Mouse (Mus musculus) myocyte (in vitro differentiated cells): ENCODE data around the gene H1foo. TPM values are rescaled to one million over a fixed set of nuclear protein-coding genes. Genes with fewer than 3 reads are reported as not detected.

Experiments used
- H3K27me3 ChIP-seq: one replicate; pipeline ENCODE4 v1.6.1; 2011; ENCODE audit not compliant: control insufficient read depth, insufficient read depth, insufficient read length
- H3K36me3 ChIP-seq: one replicate; pipeline ENCODE4 v1.6.1; 2011; ENCODE audit not compliant: control insufficient read depth, insufficient read depth
- H3K4me2 ChIP-seq: one replicate; pipeline ENCODE4 v1.6.1; 2011; ENCODE audit warnings: low read depth, control low read depth
- H3K4me3 ChIP-seq: one replicate; pipeline ENCODE4 v1.5.1; 2011; ENCODE audit warnings: mild to moderate bottlenecking, control low read depth, moderate library complexity
- H3K79me2 ChIP-seq: one replicate; pipeline ENCODE4 v1.6.1; 2011; ENCODE audit not compliant: control insufficient read depth, insufficient read depth
- H3ac ChIP-seq: one replicate; pipeline ENCODE4 v1.6.1; 2011; ENCODE audit not compliant: control insufficient read depth, insufficient read length
- CEBPB ChIP-seq: IDR thresholded peaks from 2 replicates; pipeline ENCODE4 v1.6.1; 2011; ENCODE audit warnings: mild to moderate bottlenecking, moderate library complexity; ENCODE audit not compliant: poor library complexity, insufficient read depth, severe bottlenecking
- E2F4 ChIP-seq: IDR thresholded peaks from one replicate; pipeline ENCODE4 v1.6.1; 2011; ENCODE audit warnings: mild to moderate bottlenecking, control low read depth, moderate library complexity; ENCODE audit not compliant: insufficient read depth
- MAX ChIP-seq: IDR thresholded peaks from one replicate; pipeline ENCODE4 v1.6.1; 2011; ENCODE audit warnings: low read depth, mild to moderate bottlenecking, control low read depth
- MYOD1 ChIP-seq, 3 experiments: IDR thresholded peaks; one replicate each; pipeline ENCODE4 v1.6.1; 2011; ENCODE audit warnings: control low read depth in 2 of 3, low read depth in 2 of 3, mild to moderate bottlenecking in 2 of 3, moderate library complexity in 1 of 3; ENCODE audit not compliant: insufficient read length in 2 of 3, control insufficient read depth in 1 of 3
- MYOG ChIP-seq, 3 experiments: IDR thresholded peaks; one replicate each; pipeline ENCODE4 v1.6.1; 2011; ENCODE audit warnings: control low read depth in 2 of 3, low read depth in 2 of 3, mild to moderate bottlenecking in 2 of 3; ENCODE audit not compliant: insufficient read length in 2 of 3, control insufficient read depth in 1 of 3, insufficient read depth in 1 of 3
- POLR2A ChIP-seq: IDR thresholded peaks from one replicate; pipeline ENCODE4 v1.6.1; 2011; ENCODE audit warnings: low read depth, mild to moderate bottlenecking, control low read depth, moderate library complexity; ENCODE audit not compliant: insufficient read length
- POLR2AphosphoS2 ChIP-seq: IDR thresholded peaks from one replicate; pipeline ENCODE4 v1.6.1; 2011; ENCODE audit warnings: low read depth, control low read depth; ENCODE audit not compliant: insufficient read length
- REST ChIP-seq: IDR thresholded peaks from one replicate; pipeline ENCODE4 v1.6.1; 2011; ENCODE audit warnings: mild to moderate bottlenecking, control low read depth, moderate library complexity; ENCODE audit not compliant: insufficient read depth, insufficient read length
- SRF ChIP-seq: IDR thresholded peaks from one replicate; pipeline ENCODE4 v1.6.1; 2011; ENCODE audit warnings: low read depth; ENCODE audit not compliant: control insufficient read depth, insufficient read length
- TCF12 ChIP-seq: IDR thresholded peaks from one replicate; pipeline ENCODE4 v1.6.1; 2011; ENCODE audit warnings: mild to moderate bottlenecking, control low read depth; ENCODE audit not compliant: poor library complexity, insufficient read depth, severe bottlenecking
- TCF3 ChIP-seq: IDR thresholded peaks from one replicate; pipeline ENCODE4 v1.6.1; 2011; ENCODE audit warnings: low read depth, control low read depth; ENCODE audit not compliant: insufficient read length
- USF1 ChIP-seq: IDR thresholded peaks from one replicate; pipeline ENCODE4 v1.6.1; 2011; ENCODE audit warnings: low read depth, mild to moderate bottlenecking, control low read depth, moderate library complexity
- polyA plus RNA-seq: library from polyadenylated mRNA; unstranded; fragments of >200 nt; fragmentation: generic; extraction: Trizol; gene quantifications from one replicate; pipeline ENCODE4 v1.2.1, GENCODE M21; 2012; ENCODE audit warnings: missing spikeins

Gene H1foo
- polyA plus RNA-seq, 1 experiment = not detected

- Histone ChIP-seq H3K4me3 (no peak overlapping the region), H3K27me3 (no peaks in the 10 kb centered on the region), H3K4me2 (no peak overlapping the region), H3K36me3 (peaks cover 4% of the 10 kb centered on the region), H3ac (no peak overlapping the region), H3K79me2 (no peaks in the 10 kb centered on the region)
- no peak for TF ChIP-seq REST
- TF ChIP-seq SRF = no peak
- TF ChIP-seq E2F4 = no peak
- TF ChIP-seq TCF3 = no peak
- TF ChIP-seq MYOG (IDR thresholded peaks at IDR 0.05; ENCODE audit: control insufficient read depth in 1 of 3, insufficient read depth in 1 of 3, insufficient read length in 2 of 3, low read depth in 2 of 3) = no peak
- no peak for TF ChIP-seq MAX
- no peak for TF ChIP-seq POLR2A
These were observed 13.7 kb downstream of the H1foo start for GRCm38 (mm10) chr6:115958445-115958844.

- Histone ChIP-seq H3K36me3 (peaks cover 8% of the 10 kb centered on the region), H3K27me3 (no peaks in the 10 kb centered on the region), H3ac (no peak overlapping the region), H3K4me2 (no peak overlapping the region), H3K79me2 (no peaks in the 10 kb centered on the region), H3K4me3 (no peak overlapping the region)
- no peak for TF ChIP-seq TCF12
- no peak for TF ChIP-seq MAX
- no peak for TF ChIP-seq MYOG (IDR thresholded peaks at IDR 0.05; ENCODE audit: control insufficient read depth in 1 of 3, insufficient read depth in 1 of 3, insufficient read length in 2 of 3, low read depth in 2 of 3)
- TF ChIP-seq MYOD1 (IDR thresholded peaks at IDR 0.05; ENCODE audit: control insufficient read depth in 1 of 3, insufficient read length in 2 of 3, low read depth in 2 of 3) = no peak
- no peak for TF ChIP-seq USF1
- no peak for TF ChIP-seq POLR2A
- no peak for TF ChIP-seq POLR2AphosphoS2
- no peak for TF ChIP-seq E2F4
- TF ChIP-seq TCF3 = no peak
- no peak for TF ChIP-seq CEBPB
- no peak for TF ChIP-seq REST
- TF ChIP-seq SRF = no peak
These were observed 14.5 kb downstream of the H1foo start for GRCm38 (mm10) chr6:115959151-115959691.

- no peak overlapping the region for H3ac ChIP-seq
- H3K4me3 ChIP-seq = no peak overlapping the region
- H3K79me2 ChIP-seq = no peaks in the 10 kb centered on the region
- TF ChIP-seq E2F4 (no peak), CEBPB (no peak), MYOD1 (IDR thresholded peaks at IDR 0.05; ENCODE audit: control insufficient read depth in 1 of 3, insufficient read length in 2 of 3, low read depth in 2 of 3) (no peak), MAX (no peak), SRF (no peak), MYOG (IDR thresholded peaks at IDR 0.05; ENCODE audit: control insufficient read depth in 1 of 3, insufficient read depth in 1 of 3, insufficient read length in 2 of 3, low read depth in 2 of 3) (no peak), TCF3 (no peak), TCF12 (no peak), USF1 (no peak), REST (no peak), POLR2A (no peak), POLR2AphosphoS2 (no peak)
- H3K4me2 ChIP-seq = no peak overlapping the region
- H3K36me3 ChIP-seq = peaks cover 8% of the 10 kb centered on the region
- H3K27me3 ChIP-seq = no peaks in the 10 kb centered on the region
These were observed 15.6 kb downstream of the H1foo start for GRCm38 (mm10) chr6:115960322-115960721.

GRCm38 (mm10) chr6:115961743-115962142 is 17.0 kb downstream of the H1foo start:
- TF ChIP-seq TCF12 (no peak), SRF (no peak), USF1 (no peak), MYOD1 (IDR thresholded peaks at IDR 0.05; ENCODE audit: control insufficient read depth in 1 of 3, insufficient read length in 2 of 3, low read depth in 2 of 3) (no peak), TCF3 (no peak), MYOG (IDR thresholded peaks at IDR 0.05; ENCODE audit: control insufficient read depth in 1 of 3, insufficient read depth in 1 of 3, insufficient read length in 2 of 3, low read depth in 2 of 3) (no peak), MAX (no peak), CEBPB (no peak)
- Histone ChIP-seq H3K36me3 (peaks cover 5% of the 10 kb centered on the region), H3ac (no peak overlapping the region)

GRCm38 (mm10) chr6:115962439-115963085 is 17.8 kb downstream of the H1foo start:
- Histone ChIP-seq H3K27me3 (no peaks in the 10 kb centered on the region), H3K36me3 (peaks cover 5% of the 10 kb centered on the region), H3K79me2 (no peaks in the 10 kb centered on the region), H3ac (no peak overlapping the region), H3K4me3 (no peak overlapping the region), H3K4me2 (no peak overlapping the region)
- no peak for TF ChIP-seq E2F4
- no peak for TF ChIP-seq TCF12
- TF ChIP-seq POLR2AphosphoS2 = no peak
- no peak for TF ChIP-seq SRF
- TF ChIP-seq MYOG (IDR thresholded peaks at IDR 0.05; ENCODE audit: control insufficient read depth in 1 of 3, insufficient read depth in 1 of 3, insufficient read length in 2 of 3, low read depth in 2 of 3) = no peak
- no peak for TF ChIP-seq TCF3
- TF ChIP-seq REST = no peak
- TF ChIP-seq CEBPB = no peak
- TF ChIP-seq MAX = no peak
- no peak for TF ChIP-seq POLR2A
- no peak for TF ChIP-seq MYOD1 (IDR thresholded peaks at IDR 0.05; ENCODE audit: control insufficient read depth in 1 of 3, insufficient read length in 2 of 3, low read depth in 2 of 3)
- no peak for TF ChIP-seq USF1

More at GRCm38 (mm10) chr6:115961743-115962142, 17.0 kb downstream of the H1foo start:
- no peak overlapping the region for H3K4me2 ChIP-seq
- no peak overlapping the region for H3K4me3 ChIP-seq
- no peaks in the 10 kb centered on the region for H3K27me3 ChIP-seq
- no peaks in the 10 kb centered on the region for H3K79me2 ChIP-seq
